Mouse (Mus musculus) left cerebral cortex, adult 6 months (tissue): ENCODE data around the gene Eef1akmt1. TPM values are rescaled to one million over a fixed set of nuclear protein-coding genes. Genes with fewer than 3 reads are reported as not detected.

Source experiments
- long read RNA-seq, 2 experiments: library from polyadenylated mRNA; unstranded; transcript quantifications; one replicate each; pipeline ENCODE4 v2.0.0; 2019 to 2020
- polyA plus RNA-seq: library from polyadenylated mRNA; unstranded; fragments of <200 nt; fragmentation: Nextera tagmentation; gene quantifications from 2 replicates; pipeline ENCODE4 v1.2.3, GENCODE M21; 2021

The Eef1akmt1 gene
- 117 and 127 TPM in 2 replicates for polyA plus RNA-seq
- long read RNA-seq, experiment 1, transcript Eef1akmt1-201 (5 exons, 880 nt) = major isoform, 34 of 46 reads
- long read RNA-seq, experiment 1, partial matches to known transcripts = 6 of 46 reads
- long read RNA-seq, experiment 1, other reads (novel, unspliced or antisense) = 6 of 46 reads
- long read RNA-seq, experiment 2, transcript Eef1akmt1-201 (5 exons, 880 nt) = major isoform, 63 of 89 reads
- long read RNA-seq, experiment 2, partial matches to known transcripts = 17 of 89 reads
- long read RNA-seq, experiment 2, other reads (novel, unspliced or antisense) = 9 of 89 reads

DNA sequence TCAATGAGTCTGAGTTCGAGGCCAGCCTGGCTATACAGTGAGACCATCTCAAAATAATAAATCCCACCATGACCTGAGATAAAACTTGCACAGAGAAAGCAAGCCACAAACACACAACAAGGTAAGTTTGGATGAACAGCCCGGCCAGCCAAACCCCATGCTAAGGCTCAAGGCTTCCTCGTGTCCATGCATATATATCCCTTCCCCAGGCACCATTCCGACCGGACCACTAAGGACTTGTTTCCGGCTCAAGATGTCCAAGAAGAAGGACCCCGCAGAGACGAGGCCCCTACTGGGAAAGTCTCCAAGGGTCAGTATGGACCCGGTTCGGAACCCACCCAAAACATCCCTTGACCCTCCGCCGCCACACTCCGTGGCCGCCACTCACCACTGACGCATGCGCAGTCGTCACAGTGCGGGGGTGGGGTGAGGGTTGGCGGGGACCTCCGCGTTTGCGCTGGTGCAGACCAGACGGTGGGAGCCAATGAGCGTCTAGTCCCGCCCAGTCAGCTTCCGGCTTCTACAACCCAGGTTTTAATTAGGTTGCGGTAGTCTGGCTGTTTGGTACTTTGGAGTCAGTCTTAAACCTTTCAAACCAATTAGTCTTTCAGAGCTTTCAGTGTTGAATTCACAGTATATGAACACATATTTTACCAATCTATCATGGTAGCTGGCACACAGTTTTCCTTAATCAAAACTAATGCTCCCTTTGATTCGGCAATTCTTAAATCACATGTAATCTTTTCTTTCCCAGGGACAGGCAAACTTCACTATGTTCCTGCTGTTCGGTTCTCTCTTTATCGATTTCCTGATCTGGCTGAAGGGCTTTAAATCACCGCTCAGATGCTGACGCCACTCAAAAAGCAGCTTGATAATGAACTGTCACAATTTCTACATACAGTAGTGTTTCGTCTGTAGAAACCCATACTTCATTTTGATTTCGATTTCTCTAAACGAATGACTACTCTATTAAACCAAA, at the start of gene Eef1akmt1:
Eef1akmt1 (minus strand) TSS at position 458 of the 979 bp plus-strand sequence.

DNA sequence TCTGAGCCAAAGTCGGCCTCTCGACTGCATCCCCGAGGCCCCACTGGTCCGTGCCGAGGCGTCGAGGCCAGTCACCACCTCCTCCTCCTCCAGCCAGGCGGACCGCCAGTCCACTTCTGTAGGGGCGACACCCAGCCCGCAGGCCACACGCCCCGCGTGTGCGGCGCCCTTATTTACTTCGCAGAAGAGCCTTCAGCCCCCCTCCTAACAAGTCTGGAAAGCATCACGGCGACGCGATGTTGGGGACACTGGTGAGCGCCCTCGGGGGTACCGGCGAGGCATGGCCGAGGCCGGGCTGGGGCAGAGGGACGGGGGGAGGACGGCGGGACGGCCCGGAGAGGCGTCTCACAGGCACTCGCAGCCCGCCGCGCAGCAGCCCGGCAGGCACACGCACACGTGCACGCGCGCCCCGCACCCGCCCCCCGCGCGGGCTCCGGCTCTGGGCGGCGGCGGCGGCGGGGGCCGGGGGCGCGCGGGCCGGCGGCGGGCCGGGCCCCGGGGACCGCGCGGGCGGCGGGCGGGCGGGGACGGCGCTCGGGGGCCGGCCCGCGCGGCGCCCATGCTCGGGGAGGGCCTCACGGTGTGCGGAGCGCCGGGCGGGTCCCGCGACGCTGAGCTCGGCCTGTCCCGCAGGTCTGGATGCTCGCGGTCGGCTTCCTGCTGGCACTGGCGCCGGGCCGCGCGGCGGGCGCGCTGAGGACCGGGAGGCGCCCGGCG, 46.6 kb downstream of the Eef1akmt1 start, which contains the start of gene Il17d:
Il17d (plus strand) TSS at position 107 of the 717 bp plus-strand sequence.

Other genes with a start within 250 kb of the Eef1akmt1 start
- 34.2 and 40.0 TPM in 2 replicates for gene Cryl1, start 173.1 kb downstream of the Eef1akmt1 start, polyA plus RNA-seq
- gene Ift88, start 147.6 kb downstream of the Eef1akmt1 start, polyA plus RNA-seq = 9.6 and 17.7 TPM in 2 replicates
- 2.5 and 10.9 TPM in 2 replicates for gene Il17d, start 46.8 kb downstream of the Eef1akmt1 start, polyA plus RNA-seq
- gene Xpo4, start 93.8 kb upstream of the Eef1akmt1 start, polyA plus RNA-seq = 1.2 and 1.5 TPM in 2 replicates
- 2.1 TPM in 1 of 2 replicates, not detected in the other for gene Gm49361, start 174.5 kb upstream of the Eef1akmt1 start, polyA plus RNA-seq
- gene Lats2, start 186.8 kb upstream of the Eef1akmt1 start, polyA plus RNA-seq = 4.2 and 6.3 TPM in 2 replicates
- gene Sap18, start 226.6 kb upstream of the Eef1akmt1 start, polyA plus RNA-seq = 108 and 205 TPM in 2 replicates